In genomic region chr11:70368626-70369025, GRCm38 (mm10) we compare ENCODE assay signal across 7 mouse cellular contexts. TPM values are rescaled to one million over a fixed set of nuclear protein-coding genes. Genes with fewer than 3 reads are reported as not detected.
"Had no signal": no experiment of that assay in that cellular context is flagged by ENCODE, and none has a peak within 500 bp of the region (broad histone marks: within the 10 kb centered on the region; RNA-seq: fewer than 3 reads in every experiment).

No protein-coding gene starts in this region.

RNA-seq across cellular contexts. Expression of gene Alox15, which starts 16.8 kb away (rescaled TPM):
- polyA plus RNA-seq: neural tube, embryonic 13.5 days; neural tube, embryonic 14.5 days; neural tube, embryonic 15.5 days had no signal

RNA-seq across cellular contexts. Expression of gene Alox12e, which starts 46.2 kb away (rescaled TPM):
- polyA plus RNA-seq: neural tube, embryonic 13.5 days; neural tube, embryonic 14.5 days; neural tube, embryonic 15.5 days; stomach, embryonic 14.5 days; stomach, embryonic 15.5 days; stomach, embryonic 16.5 days; testis, adult 2 months had no signal
